Mouse (Mus musculus): ENCODE data around the gene 4930522H14Rik.

DNA sequence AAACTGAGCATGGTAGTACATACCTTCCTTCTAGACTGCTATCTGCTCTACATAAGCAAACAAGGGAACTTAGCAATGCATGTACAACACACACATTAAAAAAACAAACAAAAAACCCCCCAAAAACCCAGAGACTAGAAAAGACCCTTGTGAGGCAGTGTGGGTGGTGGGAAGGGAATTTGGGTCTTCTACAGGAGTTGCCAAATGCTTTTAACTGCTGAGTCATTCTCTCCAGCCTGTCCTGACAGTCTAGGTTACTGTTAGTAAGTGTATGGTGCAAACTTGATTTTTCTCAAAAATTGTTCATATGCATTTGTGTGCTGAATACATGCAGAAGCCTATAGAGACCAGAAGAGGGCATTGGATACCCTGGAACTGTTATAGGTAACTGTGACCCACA, 59.5 kb downstream of the 4930522H14Rik start:
- no peak for TF ChIP-seq POLR2A (IDR thresholded peaks at IDR 0.05; ENCODE audit: control insufficient read depth in 1 of 2, insufficient read depth in 1 of 2, low read depth in 1 of 2, low read length in 2 of 2, poor library complexity in 1 of 2)
- TF ChIP-seq EP300 (IDR thresholded peaks at IDR 0.05; ENCODE audit: low read depth in 1 of 2, low read length in 2 of 2), result no peak
- no peak for TF ChIP-seq CTCF (IDR thresholded peaks at IDR 0.05 in 2 of 3, conservative IDR thresholded peaks at IDR 0.05 in 1 of 3; ENCODE audit: control insufficient read depth in 1 of 3, insufficient read depth in 1 of 3, low read depth in 2 of 3, low read length in 3 of 3, poor library complexity in 1 of 3, severe bottlenecking in 1 of 3)
